Mouse (Mus musculus): ENCODE measurements at regions not wholly inside any gene's neighbourhood (a gene's known extent, or its start where the extent isn't known, plus 50 kb on each side); places are given as distances from the start of the nearest gene placed in this dataset.
"Not testable (repeated sequence)": the region's sequence is repeated elsewhere in the genome, so short reads cannot be mapped to it uniquely, and the experiment has no call there.

DNA sequence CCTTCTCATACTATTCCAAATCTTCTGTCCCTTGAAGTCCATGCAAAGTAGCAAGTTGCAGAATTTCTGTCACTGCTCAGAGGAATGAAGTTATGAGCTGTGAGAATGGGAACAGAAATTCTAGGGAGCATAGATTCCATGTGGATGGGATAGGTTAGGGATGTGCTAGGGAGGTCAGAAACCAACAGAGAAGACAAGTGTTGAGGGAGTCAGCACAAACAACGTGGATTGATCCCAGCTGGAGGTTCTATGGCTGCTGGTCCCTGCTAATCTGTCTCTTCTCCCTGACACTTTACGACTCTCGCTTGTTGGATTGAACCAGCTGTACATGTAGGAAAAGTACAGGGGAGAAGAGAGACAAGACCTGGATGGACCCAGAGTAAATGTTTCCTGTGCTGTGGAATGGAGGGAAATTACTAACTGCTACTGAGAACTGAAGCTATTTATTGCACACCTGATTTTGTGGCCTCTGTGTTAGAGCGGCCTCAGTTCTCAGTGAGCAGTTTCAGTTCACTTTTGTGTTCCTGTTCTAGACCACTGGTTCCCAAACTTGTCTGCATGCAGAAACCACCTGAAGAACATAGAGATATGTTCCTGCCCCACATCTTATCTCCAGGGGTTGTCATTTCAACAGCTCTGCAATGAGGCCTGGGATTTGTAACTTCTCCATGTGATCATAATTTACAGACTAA, 151.0 kb downstream of the Ube2e3 start:
- DNase-seq (ENCODE audit: low read depth) = no peak

DNA sequence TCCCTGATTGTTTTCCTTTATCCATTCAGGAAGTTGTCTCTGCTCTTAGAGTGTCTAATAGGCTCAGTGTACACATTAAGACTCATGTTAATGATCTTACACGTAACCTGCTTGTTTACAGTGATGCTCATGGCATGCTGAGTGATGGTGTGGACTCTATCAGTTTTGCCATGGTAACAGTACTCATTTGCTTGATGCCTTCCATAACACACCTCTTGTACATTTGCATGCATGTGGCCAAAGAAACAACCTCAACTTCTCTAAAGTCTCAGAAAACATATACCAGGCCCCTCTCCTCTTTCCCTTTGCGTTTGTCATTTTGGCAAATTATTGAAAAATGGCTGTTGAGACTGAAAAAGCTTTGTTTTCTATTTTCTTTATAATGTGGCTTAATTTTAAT, 155.0 kb downstream of the Ube2e3 start:
- no peak for DNase-seq (ENCODE audit: low read depth)

DNA sequence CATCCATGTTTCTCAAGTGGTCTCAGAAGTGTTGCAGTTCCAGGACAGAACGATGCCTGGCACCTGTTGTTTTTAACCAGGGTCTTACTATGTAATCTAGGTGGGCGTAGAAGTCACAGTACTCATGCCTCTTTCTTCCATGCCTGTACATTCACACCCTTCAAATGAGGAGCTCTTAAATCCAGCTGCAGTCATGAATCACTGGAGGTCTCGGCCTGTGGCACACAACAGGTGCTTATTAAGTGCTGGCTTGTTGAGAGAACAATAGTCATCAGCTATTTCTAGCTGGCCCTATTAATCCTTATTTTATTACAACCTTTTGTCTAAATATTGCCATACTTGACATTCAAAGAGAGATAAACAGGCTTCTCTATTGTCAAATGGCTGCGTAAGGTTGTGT, 157.8 kb downstream of the Ube2e3 start:
- DNase-seq (ENCODE audit: low read depth) = no peak

DNA sequence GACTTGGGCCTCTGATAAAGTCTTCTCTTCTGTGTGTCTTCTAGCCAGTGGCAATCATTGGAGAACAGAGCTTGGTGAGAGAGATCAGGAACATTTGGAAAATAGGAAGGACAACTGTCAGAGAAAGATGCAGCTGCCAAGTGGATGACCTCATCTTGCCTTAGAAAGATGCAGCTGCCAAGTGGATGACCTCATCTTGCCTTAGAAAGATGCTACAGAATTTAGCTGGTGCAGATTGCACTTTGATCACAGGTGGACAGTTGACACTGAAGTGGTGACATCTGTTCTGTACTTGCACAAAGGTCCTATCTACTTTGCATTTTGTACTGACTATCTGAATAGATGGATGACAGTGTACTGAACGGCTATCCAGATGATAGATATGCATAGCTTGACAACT, 163.1 kb downstream of the Ube2e3 start:
- DNase-seq (ENCODE audit: low read depth) = no peak

DNA sequence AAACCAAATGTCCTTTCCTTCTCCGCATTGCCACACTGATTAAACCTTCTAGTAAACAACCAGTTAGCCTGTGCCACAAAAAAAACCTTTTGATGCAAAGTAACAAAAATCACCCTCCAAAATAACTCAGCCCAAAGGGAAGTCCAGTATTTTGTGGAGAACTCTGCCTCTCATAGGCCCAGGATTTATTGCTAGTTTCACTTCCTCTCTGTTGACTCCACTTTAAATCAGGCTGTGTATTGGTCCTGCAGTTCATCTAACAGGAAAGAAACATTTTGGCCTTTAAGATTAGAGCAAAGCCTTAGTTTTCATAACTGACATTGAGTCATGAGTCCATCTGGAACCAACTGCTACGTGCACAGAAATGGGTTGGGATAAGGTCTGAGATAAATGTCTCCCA, 168.4 kb downstream of the Ube2e3 start:
- DNase-seq (ENCODE audit: low read depth) = no peak

DNA sequence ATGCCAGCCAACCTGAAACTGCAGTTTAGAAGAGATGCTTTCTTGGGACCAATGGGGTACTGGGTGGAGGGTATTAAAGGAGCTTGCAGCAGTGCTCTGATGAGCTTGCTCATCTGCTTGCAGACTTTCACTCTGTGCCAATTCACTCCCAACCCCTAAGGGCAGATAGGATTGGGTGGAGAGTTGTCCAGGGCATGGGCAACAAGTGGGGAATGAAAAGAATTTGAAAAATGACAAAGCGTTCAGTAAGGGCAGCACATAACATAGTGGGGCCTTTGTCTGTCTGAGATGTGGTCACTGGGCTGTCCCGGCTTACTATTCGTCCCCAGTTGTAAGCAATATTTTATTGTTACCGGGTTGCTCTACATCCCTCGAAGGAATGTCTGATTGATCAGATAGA, 170.7 kb downstream of the Ube2e3 start:
- DNase-seq (ENCODE audit: low read depth) = peak; percentile 26

DNA sequence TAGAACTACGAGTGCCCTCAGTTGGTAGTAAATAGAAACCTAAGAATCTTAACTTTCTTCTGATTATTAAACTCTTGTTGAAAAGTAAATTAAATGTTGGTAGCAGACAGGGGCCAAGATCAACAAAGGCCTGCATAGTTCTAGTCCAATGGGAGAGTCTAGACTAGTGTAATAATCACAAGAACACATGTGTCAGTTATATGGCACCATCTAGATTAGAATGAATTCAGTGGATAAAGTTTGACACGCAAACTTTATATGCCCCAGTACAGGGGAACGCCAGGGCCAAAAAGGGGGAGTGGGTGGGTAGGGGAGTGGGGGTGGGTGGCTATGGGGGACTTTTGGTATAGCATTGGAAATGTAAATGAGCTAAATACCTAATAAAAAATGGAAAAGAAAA, 176.9 kb downstream of the Ube2e3 start:
- not testable (repeated sequence) for DNase-seq (ENCODE audit: low read depth)

DNA sequence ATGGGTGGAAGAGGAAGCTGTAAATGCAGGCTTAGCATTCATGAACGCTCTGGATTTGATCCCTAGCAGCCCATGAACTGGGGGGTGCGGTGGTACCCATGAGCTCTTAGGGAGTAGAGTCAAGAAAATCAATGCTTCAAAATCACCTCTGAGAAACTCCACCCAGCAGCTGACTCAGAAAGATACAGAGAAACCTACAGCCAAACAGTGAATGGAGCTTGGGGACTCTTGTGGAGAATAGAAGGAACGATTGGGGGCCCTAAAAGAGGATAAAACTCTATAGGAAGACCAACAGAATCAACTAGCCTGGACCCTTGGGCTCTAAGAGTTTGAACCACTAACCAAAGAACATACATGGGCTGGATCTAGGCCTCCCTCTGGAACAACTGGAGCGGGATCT, 177.6 kb downstream of the Ube2e3 start:
- DNase-seq (ENCODE audit: low read depth) = no peak

DNA sequence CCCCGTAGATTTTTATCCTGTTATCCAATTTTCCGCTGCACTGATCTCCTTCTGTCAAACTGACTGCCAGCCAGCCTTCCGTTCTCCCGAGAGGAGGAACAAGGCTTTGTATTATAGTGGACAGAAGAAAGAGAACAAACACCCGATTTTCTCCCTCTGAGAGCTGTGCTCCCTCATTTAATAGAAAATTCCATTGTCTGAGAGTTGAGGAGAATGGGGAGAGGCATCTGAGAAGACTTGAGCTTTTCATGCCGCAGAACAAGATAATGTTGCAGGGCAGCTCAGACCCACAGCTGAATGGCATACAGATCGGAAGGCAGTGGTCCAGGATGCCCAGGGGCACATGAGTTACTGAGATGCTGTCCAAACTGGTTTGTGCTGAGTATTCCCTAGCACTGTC, 180.1 kb downstream of the Ube2e3 start:
- no peak for DNase-seq (ENCODE audit: low read depth)

DNA sequence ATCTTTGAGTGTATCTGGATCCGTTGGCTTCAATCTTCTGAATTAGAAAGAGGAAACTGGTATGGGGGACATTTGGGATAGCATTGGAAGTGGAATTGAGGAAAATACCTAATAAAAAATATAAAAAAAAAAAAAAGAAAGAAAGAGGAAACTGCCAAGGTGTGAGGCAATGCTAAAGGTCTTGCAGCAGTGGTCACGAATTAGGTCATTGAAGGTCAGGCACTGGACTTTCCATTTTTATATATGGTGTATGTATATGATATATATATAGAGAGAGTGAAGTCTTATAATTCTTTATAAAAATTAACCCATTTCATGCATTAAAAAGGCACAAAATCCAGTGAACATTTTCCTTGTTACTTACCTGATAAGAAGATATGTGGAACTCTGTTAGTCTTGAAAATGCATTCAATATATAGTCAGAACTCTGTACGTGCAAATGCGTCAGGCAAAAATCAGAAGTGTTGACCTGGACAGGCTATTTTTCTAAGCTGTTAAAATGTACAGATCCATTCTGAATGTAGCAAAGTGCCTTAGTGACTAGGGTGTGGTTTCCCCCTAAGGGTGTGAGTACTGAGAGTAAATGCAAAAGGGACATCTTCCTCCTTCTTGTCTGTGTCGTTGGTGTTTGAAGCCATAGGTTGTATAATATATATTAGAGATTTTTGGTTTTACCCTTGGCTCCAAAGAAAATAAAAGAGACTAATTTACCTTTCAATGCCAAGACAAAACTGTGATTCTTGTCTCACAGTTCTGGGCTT, 181.0 kb downstream of the Ube2e3 start:
- DNase-seq (ENCODE audit: low read depth) = no peak

DNA sequence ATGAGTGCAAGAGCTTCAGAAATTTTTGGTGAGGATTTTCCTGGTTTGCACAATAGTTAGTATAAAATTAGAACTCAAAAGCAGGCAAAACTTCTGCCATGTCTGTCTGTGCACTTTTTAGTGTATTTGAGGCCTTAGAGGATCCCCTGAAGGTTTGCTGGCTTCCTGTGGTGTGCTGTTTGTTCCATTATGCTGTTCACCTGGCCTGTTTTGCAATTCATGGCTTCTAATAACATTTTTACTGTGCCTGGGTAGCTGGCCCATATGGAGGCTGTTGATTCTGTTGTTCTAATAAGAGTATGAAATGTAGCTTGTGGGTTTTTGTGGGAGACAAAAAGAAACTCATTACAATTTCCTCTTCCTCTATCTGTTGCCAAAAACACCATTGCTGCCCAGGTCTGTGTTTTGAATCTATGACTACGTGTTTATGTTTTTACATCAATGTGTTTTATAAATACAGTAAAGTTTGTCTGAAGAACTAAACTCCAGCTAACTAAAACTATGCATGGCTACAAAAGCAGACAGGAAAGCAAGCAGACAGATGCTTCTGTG, 182.6 kb downstream of the Ube2e3 start:
- DNase-seq (ENCODE audit: low read depth) = no peak

DNA sequence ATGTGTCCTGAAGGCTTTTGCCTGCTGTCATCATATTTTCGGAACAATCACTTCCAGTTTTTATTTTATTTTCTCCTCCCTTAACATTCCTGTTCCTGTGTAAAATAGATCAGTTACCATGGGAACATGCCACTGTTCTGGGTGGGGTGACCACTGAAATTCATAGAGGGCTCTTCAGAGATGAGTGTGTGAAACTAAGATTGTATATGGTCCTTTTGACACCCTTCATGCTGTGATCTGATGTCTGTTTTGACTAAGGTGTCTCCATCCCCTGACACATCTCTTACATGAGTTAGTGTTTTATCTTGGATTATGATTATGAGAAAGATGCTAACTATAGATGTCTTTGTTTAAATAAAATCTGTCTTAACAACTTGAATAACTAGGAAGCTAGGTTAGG, 184.3 kb downstream of the Ube2e3 start:
- DNase-seq (ENCODE audit: low read depth) = no peak

DNA sequence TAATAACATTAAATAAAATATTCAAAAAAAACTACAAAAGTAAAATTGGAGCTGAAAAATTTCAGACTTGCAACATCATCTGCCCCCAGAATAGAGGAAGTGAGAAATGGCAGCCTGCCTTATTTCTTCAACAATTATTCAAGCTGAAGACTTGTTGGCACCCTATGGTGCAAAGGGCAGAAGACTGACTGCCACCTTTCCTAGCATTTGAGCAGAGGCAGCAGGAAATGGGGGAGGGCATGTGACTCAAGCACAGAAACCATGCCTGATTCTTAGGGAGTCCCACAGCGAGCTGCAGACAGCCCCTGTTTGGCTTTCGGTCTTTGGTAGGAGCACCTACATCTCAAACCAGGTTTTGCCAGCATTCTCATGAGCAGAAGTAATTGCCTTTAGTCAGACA, 188.2 kb downstream of the Ube2e3 start:
- no peak for DNase-seq (ENCODE audit: low read depth)

DNA sequence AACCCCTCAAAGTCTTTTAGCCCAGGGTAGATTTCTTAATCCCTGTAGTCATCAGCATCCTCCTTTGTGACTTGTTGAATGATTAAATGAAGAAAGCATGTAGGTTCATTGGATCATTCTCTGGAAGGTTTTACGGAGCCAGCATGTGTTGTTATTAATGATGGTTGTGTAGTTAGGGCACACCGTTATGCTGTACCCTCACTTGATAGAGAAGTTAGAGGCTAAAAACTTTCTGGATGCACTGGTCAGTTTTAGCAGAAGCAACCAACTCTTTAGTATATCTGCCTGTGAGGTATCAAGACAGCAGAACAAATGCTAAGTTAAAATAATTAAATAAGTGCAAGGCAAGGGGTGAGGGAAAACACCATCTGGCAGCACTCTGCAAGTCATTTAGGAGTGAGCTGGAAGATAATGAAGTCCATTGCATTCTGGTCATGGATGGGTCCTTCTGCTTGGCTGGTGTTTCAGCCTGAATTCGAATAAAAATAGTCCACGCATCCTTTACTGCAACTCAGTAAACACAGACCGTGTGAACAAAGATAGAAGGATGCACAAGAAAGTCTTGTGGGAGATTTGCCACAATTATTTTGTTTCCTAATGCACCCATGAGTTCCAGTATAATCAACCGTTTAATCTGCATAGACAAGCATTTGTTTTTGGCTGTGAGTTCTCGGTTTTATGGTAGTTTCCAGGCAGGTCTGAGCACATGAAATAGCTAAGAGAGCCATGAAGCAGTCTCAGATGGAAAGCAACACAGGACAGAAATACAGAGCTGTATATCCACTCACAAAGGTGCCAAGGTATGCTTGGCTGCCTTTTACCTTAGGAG, 191.4 kb downstream of the Ube2e3 start:
- DNase-seq (ENCODE audit: low read depth) = no peak

DNA sequence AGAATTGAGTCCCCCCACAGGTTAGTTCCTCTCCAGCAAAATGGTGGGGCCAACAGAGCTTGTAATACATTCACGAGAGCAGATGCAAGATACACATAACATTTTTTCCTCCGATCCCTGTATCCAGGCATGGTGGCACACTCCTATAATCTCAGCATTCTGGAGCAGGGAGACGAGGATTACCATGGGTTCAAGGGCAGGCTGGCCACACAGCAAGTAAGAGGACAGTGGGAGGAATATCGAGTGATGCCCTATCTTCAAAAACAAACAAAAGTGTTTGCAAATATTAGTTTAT, 192.0 kb downstream of the Ube2e3 start:
- DNase-seq (ENCODE audit: low read depth) = no peak

DNA sequence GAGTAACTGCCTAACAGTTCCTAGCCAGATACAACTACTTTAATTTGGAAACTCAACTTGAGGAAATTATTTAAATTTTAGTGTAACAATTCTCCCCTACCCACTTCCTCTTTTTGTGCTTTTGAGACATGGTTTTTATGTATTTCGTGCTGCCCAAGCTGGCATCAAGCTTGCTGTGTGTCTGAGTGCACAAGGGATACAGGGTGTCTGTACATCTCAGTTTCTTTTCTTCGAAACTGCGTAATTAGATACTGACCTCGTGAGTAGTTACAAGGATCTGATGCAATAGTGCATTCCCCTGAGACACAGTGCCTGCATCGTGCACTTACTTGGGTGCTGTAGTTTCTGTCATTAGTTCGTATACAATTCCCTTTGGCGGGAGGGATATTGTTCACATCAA, 192.4 kb downstream of the Ube2e3 start:
- no peak for DNase-seq (ENCODE audit: low read depth)

DNA sequence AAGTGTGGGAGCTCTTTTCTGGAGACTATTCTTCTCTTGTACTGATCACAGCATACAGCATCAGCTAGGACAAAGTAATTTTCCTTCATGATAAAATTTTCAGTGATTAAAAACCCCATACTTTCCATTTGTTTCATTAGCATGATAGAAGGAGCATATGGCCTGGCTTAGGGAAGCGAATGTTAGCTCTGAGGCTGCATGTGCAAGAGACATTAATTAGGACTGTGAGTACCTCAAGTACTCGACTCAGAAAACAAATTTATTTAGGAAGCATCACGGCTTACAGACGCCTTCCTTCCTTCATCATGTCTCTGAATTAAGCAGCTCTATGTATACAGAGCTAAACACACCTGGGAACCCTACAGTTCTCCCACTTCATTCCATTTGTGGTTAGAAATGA, 193.6 kb upstream of the Itga4 start:
- no peak for DNase-seq (ENCODE audit: low read depth)

DNA sequence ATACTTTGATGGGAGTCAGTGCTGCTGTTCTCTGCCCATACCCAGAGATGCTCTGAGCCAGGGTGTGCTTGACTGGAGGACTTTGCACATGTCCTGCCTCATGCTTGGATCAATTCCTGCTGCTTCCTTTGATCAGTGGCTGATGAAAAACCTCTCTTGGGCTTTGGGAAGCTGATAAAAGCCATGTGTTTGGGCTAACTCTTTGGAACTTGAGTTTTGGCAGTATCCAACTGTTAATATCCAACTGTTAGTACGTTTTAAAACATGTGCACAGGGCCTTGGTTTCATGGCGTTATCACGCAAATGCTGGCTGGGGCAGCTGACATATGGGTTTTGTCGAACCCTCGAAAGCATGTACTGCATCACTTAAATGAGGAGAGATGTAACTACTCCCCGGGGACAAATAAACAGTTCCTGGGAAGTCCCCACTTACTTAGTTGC, 193.0 kb upstream of the Itga4 start:
- no peak for DNase-seq (ENCODE audit: low read depth)

DNA sequence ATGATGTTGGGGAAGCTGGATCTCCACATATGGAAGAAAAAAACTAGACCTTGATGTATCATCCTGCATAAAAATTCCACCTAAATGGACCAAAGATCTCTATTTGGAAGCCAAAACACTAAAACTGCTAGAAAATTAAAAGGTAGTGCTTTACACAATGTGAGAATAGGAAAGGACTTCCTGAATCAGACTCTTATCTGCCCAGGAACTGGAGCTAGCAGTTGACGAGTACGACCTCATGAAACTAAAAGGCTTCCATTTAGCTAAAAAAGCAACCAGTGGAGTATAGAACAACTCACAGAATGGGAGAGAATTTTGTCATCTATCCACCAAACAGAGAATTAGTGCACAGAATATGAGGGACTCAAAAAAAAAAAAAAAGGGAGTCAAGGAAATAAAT, 191.6 kb upstream of the Itga4 start:
- DNase-seq (ENCODE audit: low read depth) = no peak

DNA sequence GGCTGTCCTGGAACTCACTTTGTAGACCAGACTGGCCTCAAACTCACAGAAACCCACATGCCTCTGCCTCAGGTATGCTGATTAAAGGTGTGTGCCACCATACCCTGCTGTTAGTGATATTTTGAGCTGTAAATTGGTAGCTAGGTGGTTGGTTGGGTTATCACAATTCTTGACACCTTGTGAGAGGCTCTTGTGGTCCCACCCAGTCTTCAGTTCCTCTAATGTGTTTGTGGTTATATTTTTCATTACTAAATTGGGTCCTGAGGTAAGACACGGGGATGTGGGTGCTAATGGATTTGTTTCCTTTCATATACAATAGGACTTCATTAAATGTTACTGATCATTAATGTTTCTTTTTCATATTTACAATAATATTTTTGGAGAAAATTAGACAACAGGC, 189.9 kb upstream of the Itga4 start:
- no peak for DNase-seq (ENCODE audit: low read depth)

DNA sequence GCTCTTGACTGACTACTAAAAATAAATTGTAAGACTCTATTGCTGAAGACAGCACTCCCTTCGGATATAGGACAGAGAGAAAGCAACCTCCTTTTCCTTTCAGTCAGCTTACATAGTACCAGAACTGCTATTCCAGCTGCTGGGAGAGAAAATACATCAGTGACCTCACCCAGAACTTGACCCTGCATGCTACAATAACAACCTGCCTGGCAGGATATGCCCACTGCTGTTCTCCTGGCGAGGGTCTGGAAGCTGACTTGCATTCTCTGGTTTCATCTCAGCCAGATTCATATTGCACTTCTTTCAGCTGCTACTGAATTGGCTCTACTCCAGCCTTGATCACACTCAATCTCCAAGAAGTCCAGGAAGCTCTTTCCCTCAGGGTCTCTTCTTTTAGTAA, 179.1 kb upstream of the Itga4 start:
- DNase-seq (ENCODE audit: low read depth) = no peak

DNA sequence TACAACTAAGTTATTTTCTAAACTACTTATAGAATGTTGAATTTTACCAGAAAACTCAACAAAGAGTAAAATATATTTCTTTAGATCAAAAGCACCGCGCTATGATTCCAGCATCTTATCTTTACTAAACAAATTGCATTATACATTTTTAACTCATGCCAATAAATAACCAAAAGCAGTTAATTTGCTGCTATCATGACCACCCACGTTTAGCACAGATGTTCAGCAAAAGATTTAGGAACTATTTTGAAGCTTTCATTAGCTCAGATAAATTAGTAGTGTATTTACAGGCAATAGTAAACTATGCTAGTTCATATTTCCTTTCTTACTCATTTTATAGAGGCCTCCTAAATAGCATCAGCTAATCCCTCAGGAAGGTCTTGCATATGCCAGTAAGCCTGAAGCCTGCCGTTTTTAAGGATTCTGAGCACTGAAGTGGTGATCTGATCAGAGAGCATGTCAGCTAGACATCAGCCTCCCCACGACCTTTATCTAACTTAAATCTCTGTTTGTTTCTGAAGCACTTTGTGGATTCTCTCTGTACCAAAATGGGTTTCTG, 176.3 kb upstream of the Itga4 start:
- no peak for DNase-seq (ENCODE audit: low read depth)

DNA sequence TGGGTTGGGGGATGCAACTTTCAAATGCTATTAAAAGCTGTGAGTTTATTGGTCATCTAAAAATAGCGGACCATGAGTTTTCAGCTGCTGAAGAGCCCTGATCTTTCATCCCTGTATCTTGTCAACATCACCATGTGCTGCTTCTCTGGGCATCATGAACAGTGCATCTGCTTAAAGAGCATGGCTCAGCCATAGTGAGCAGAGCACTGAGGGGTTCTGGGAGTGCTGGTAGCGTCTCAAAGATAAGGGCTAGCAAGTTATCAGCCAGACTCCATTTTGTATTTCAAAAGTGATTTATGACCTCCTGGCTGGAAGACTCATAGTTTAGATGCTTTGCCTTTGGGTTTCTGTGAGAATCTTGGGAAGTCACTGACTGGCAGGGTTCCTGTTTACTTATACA, 173.5 kb upstream of the Itga4 start:
- DNase-seq (ENCODE audit: low read depth) = no peak
